Mouse (Mus musculus) heart, embryonic 12.5 days (tissue): ENCODE results near the gene Cryl1. TPM values are rescaled to one million over a fixed set of nuclear protein-coding genes. Genes with fewer than 3 reads are reported as not detected.

Experiments
- ATAC-seq: fragments of 200-750 bp; cut with Nextera tagmentation; 2 replicates; pipeline ENCODE4 v1.8.0; 2017; ENCODE audit warnings: moderate TSS enrichment, moderate library complexity; ENCODE audit not compliant: insufficient number of reproducible peaks, low FRiP score
- H3K27ac ChIP-seq: fragments of 300-500 bp; sonication (generic); 2 replicates; pipeline ENCODE4 v1.5.1; 2016; ENCODE audit warnings: mild to moderate bottlenecking, moderate library complexity; ENCODE audit not compliant: poor library complexity, severe bottlenecking
- H3K27me3 ChIP-seq: fragments of 300-500 bp; sonication (generic); replicated peaks from 2 replicates; pipeline ENCODE4 v1.6.1; 2016; ENCODE audit warnings: mild to moderate bottlenecking, moderate library complexity
- H3K36me3 ChIP-seq: fragments of 300-500 bp; sonication (generic); 2 replicates; pipeline ENCODE4 v1.6.1; 2016; ENCODE audit warnings: mild to moderate bottlenecking, moderate library complexity
- H3K4me1 ChIP-seq: fragments of 300-500 bp; sonication (generic); replicated peaks from 2 replicates; pipeline ENCODE4 v1.6.1; 2016; ENCODE audit warnings: mild to moderate bottlenecking
- H3K4me2 ChIP-seq: fragments of 300-500 bp; sonication (generic); 2 replicates; pipeline ENCODE4 v1.6.1; 2016; ENCODE audit warnings: mild to moderate bottlenecking, moderate library complexity
- H3K4me3 ChIP-seq: fragments of 300-500 bp; sonication (generic); 2 replicates; pipeline ENCODE4 v1.5.1; 2016; ENCODE audit warnings: mild to moderate bottlenecking
- H3K9ac ChIP-seq: fragments of 300-500 bp; sonication (generic); 2 replicates; pipeline ENCODE4 v1.6.1; 2016; ENCODE audit warnings: mild to moderate bottlenecking, moderate library complexity
- H3K9me3 ChIP-seq: fragments of 300-500 bp; sonication (generic); replicated peaks from 2 replicates; pipeline ENCODE4 v1.6.1; 2016; ENCODE audit warnings: mild to moderate bottlenecking, moderate library complexity
- WGBS: fragments of 180-500 bp; shearing (Covaris S2); methylation state at CpG from one replicate; pipeline ENCODE4 v1.1.7; 2016; 5-methylcytosine and 5-hydroxymethylcytosine counted together
- polyA plus RNA-seq: library from polyadenylated mRNA; unstranded; fragments of >200 nt; fragmentation: Nextera tagmentation; extraction: Ambion mirVana; gene quantifications from 2 replicates; pipeline ENCODE4 v1.2.1, GENCODE M21; 2016

Gene Cryl1
- polyA plus RNA-seq, 1 experiment from 2014 or later = 12.1 TPM

GRCm38 (mm10) chr14:57398813-57399427 is 591 bp upstream of the Cryl1 start:
- H3K4me3 ChIP-seq = peak overlapping the region; percentile 62
- H3K4me1 ChIP-seq = no peaks in the 10 kb centered on the region
- H3K36me3 ChIP-seq = no peaks in the 10 kb centered on the region
- H3K27ac ChIP-seq = peak overlapping the region; percentile 14; the same call in 1 of the 2 replicates
- peak overlapping the region; percentile 82 for H3K4me2 ChIP-seq
- no peaks in the 10 kb centered on the region for H3K9me3 ChIP-seq
- 19% methylated on average over 13 of the region's 13 CpGs for WGBS
- peaks cover 4% of the 10 kb centered on the region; the same call in 1 of the 2 replicates for H3K27me3 ChIP-seq
- ATAC-seq = 0 out of 2 replicates have a peak, but pooled peaks have one; percentile 17
- H3K9ac ChIP-seq = peak overlapping the region; percentile 44; the same call in 1 of the 2 replicates

- no peak overlapping the region for H3K27ac ChIP-seq
- H3K4me2 ChIP-seq = no peak overlapping the region
- no peaks in the 10 kb centered on the region for H3K36me3 ChIP-seq
- ATAC-seq = no peak
- no peaks in the 10 kb centered on the region for H3K9me3 ChIP-seq
- no peaks in the 10 kb centered on the region for H3K4me1 ChIP-seq
- 82% methylated on average over 5 of the region's 5 CpGs for WGBS
- peaks cover 4% of the 10 kb centered on the region; the same call in 1 of the 2 replicates for H3K27me3 ChIP-seq
- no peak overlapping the region for H3K9ac ChIP-seq
- no peak overlapping the region for H3K4me3 ChIP-seq
These were observed 1.1 kb downstream of the Cryl1 start for GRCm38 (mm10) chr14:57397221-57397620.

GRCm38 (mm10) chr14:57395470-57395869 is 2.9 kb downstream of the Cryl1 start:
- H3K9me3 ChIP-seq = no peaks in the 10 kb centered on the region
- 78% methylated on average over 2 of the region's 2 CpGs for WGBS

GRCm38 (mm10) chr14:57392278-57392677 is 6.1 kb downstream of the Cryl1 start:
- 56% methylated on average over 5 of the region's 5 CpGs for WGBS
- ATAC-seq = no peak
- no peak overlapping the region for H3K27ac ChIP-seq

More at GRCm38 (mm10) chr14:57395470-57395869, 2.9 kb downstream of the Cryl1 start:
- ATAC-seq = no peak
- no peak overlapping the region for H3K4me3 ChIP-seq
- no peaks in the 10 kb centered on the region for H3K36me3 ChIP-seq
- H3K27ac ChIP-seq = no peak overlapping the region
- H3K4me2 ChIP-seq = no peak overlapping the region
- H3K9ac ChIP-seq = no peak overlapping the region
- H3K27me3 ChIP-seq = peaks cover 4% of the 10 kb centered on the region; the same call in 1 of the 2 replicates
- no peaks in the 10 kb centered on the region for H3K4me1 ChIP-seq

GRCm38 (mm10) chr14:57391621-57392020 is 6.7 kb downstream of the Cryl1 start:
- Histone ChIP-seq H3K9me3 (no peaks in the 10 kb centered on the region), H3K9ac (no peak overlapping the region), H3K4me2 (no peak overlapping the region), H3K27me3 (no peaks in the 10 kb centered on the region), H3K4me1 (peaks cover 7% of the 10 kb centered on the region), H3K27ac (no peak overlapping the region), H3K4me3 (no peak overlapping the region), H3K36me3 (no peaks in the 10 kb centered on the region)
- WGBS = 62% methylated on average over 4 of the region's 4 CpGs
- no peak for ATAC-seq

More at GRCm38 (mm10) chr14:57392278-57392677, 6.1 kb downstream of the Cryl1 start:
- Histone ChIP-seq H3K9me3 (no peaks in the 10 kb centered on the region), H3K4me2 (no peak overlapping the region), H3K27me3 (0 out of 2 replicates have a peak, but pooled peaks cover 3% of the 10 kb centered on the region), H3K36me3 (no peaks in the 10 kb centered on the region), H3K9ac (no peak overlapping the region), H3K4me1 (peaks cover 5% of the 10 kb centered on the region), H3K4me3 (no peak overlapping the region)

- no peaks in the 10 kb centered on the region for H3K36me3 ChIP-seq
- no peak overlapping the region for H3K27ac ChIP-seq
- ATAC-seq = no peak
- no peaks in the 10 kb centered on the region for H3K9me3 ChIP-seq
- H3K4me3 ChIP-seq = no peak overlapping the region
- no peak overlapping the region for H3K4me2 ChIP-seq
- no peaks in the 10 kb centered on the region for H3K27me3 ChIP-seq
- WGBS = 46% methylated on average over 14 of the region's 14 CpGs
- H3K4me1 ChIP-seq = peaks cover 7% of the 10 kb centered on the region
- H3K9ac ChIP-seq = no peak overlapping the region
These were observed 11.4 kb downstream of the Cryl1 start for GRCm38 (mm10) chr14:57386758-57387561.

- Histone ChIP-seq H3K4me1 (peaks cover 7% of the 10 kb centered on the region), H3K9ac (no peak overlapping the region), H3K4me3 (no peak overlapping the region), H3K36me3 (no peaks in the 10 kb centered on the region), H3K27me3 (no peaks in the 10 kb centered on the region), H3K4me2 (no peak overlapping the region), H3K9me3 (no peaks in the 10 kb centered on the region), H3K27ac (no peak overlapping the region)
- 69% methylated on average over 5 of the region's 5 CpGs for WGBS
- no peak for ATAC-seq
These were observed 12.7 kb downstream of the Cryl1 start for GRCm38 (mm10) chr14:57385667-57386066.

GRCm38 (mm10) chr14:57377531-57377930 is 20.8 kb downstream of the Cryl1 start:
- Histone ChIP-seq H3K9ac (no peak overlapping the region), H3K36me3 (no peaks in the 10 kb centered on the region), H3K9me3 (no peaks in the 10 kb centered on the region), H3K27me3 (no peaks in the 10 kb centered on the region), H3K27ac (no peak overlapping the region), H3K4me3 (no peak overlapping the region), H3K4me1 (no peaks in the 10 kb centered on the region), H3K4me2 (no peak overlapping the region)
- WGBS = 73% methylated on average over 5 of the region's 5 CpGs
- ATAC-seq = no peak

- Histone ChIP-seq H3K4me3 (no peak overlapping the region), H3K36me3 (no peaks in the 10 kb centered on the region), H3K4me1 (no peaks in the 10 kb centered on the region), H3K27ac (no peak overlapping the region), H3K4me2 (no peak overlapping the region), H3K9ac (no peak overlapping the region), H3K9me3 (no peaks in the 10 kb centered on the region), H3K27me3 (no peaks in the 10 kb centered on the region)
- no peak for ATAC-seq
- 77% methylated on average over 9 of the region's 9 CpGs for WGBS
These were observed 21.4 kb downstream of the Cryl1 start for GRCm38 (mm10) chr14:57376956-57377355.

GRCm38 (mm10) chr14:57376016-57376415 is 22.3 kb downstream of the Cryl1 start:
- H3K9ac ChIP-seq = no peak overlapping the region
- no peaks in the 10 kb centered on the region for H3K36me3 ChIP-seq
- H3K4me3 ChIP-seq = no peak overlapping the region
- H3K27me3 ChIP-seq = no peaks in the 10 kb centered on the region
- no peaks in the 10 kb centered on the region for H3K9me3 ChIP-seq
- no peak for ATAC-seq
- no peak overlapping the region for H3K4me2 ChIP-seq
- WGBS = 70% methylated on average over 8 of the region's 8 CpGs
- no peak overlapping the region for H3K27ac ChIP-seq
- H3K4me1 ChIP-seq = no peaks in the 10 kb centered on the region

- H3K27ac ChIP-seq = no peak overlapping the region
- H3K9me3 ChIP-seq = no peaks in the 10 kb centered on the region
- WGBS = 59% methylated on average over 9 of the region's 9 CpGs
- no peaks in the 10 kb centered on the region for H3K27me3 ChIP-seq
- no peak overlapping the region for H3K9ac ChIP-seq
- ATAC-seq = no peak
- H3K36me3 ChIP-seq = no peaks in the 10 kb centered on the region
- no peak overlapping the region for H3K4me2 ChIP-seq
- no peak overlapping the region for H3K4me3 ChIP-seq
- no peaks in the 10 kb centered on the region for H3K4me1 ChIP-seq
These were observed 23.1 kb downstream of the Cryl1 start for GRCm38 (mm10) chr14:57375205-57375604.
